Mouse (Mus musculus) naive thymus-derived CD4-positive, alpha-beta T cell, adult 5 months (primary cell): ENCODE results near the gene Ppp1r12c. TPM values are rescaled to one million over a fixed set of nuclear protein-coding genes. Genes with fewer than 3 reads are reported as not detected.

Source experiments
- polyA plus RNA-seq: library from polyadenylated mRNA; unstranded; fragments of 100-300 nt; shearing (Covaris generic); gene quantifications from one replicate; pipeline ENCODE4 v1.2.1, GENCODE M21; 2017

Gene Ppp1r12c
- polyA plus RNA-seq, result 302 TPM

DNA sequence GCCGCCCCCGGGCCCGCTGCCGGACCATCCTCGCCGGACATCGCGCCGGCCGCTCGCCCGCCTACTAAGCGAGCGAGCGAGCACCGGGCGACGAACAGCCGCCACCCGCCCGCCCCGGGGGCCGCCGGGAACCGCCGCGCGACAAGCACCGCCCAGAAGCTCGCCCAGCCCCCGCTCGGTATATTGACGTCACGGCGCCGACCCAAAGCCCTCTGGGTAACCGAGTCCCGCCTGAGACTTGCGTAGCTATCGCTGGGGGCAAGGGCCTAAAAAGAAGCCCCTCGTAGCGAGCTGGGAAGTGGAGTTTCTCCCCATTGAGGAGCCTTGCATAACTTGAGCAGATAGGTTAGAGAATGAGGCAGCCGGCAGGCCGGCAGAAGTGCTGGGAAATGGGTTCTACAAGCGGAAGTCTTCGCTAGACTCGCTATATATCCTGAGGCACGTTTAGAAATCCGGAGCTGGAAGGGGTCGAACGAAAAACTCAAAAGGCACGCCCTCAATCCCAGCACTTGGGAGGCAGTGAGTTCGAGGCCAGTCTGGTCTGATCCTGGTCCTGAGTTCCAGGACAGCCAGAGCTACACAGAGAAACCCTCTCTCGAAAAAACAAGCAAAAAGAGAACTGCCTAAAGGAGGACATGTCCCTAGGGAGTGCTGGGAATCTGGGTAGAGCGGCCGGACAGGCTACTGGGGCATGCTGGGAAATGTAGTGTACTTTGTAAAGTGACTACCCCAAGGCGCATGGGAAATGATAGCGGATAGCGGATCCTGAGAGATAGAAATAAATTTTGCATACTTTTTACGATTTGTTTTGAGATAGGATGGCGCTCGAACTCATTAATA lies at the start of gene Ppp1r12c:
Gene Ppp1r12c, minus strand, starts transcription at position 123 of the 840 bp plus-strand sequence.

DNA sequence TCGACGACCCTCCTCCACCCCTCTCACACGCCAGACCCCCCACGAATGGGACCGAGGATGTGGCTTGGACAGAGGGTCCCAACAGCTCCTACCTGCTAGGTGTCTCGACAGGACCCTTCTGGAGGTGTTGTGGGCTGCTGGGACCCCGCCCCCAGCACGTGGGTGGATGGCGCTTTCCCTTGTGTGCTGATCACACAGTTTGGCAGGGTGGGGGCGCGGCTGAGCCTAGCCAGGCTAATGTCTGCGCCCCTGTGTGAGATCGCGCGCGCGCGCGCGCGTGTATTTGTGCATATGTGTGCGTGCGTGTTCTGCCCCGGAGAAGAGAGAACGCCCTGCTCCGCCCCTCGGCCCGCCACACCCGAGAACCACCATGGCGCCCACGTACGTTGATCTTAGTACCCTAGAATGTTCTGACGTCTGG lies 45.8 kb upstream of the Ppp1r12c start, which contains the start of gene Syt5:
Gene Syt5, minus strand, starts transcription at position 321 of the 421 bp plus-strand sequence.

DNA sequence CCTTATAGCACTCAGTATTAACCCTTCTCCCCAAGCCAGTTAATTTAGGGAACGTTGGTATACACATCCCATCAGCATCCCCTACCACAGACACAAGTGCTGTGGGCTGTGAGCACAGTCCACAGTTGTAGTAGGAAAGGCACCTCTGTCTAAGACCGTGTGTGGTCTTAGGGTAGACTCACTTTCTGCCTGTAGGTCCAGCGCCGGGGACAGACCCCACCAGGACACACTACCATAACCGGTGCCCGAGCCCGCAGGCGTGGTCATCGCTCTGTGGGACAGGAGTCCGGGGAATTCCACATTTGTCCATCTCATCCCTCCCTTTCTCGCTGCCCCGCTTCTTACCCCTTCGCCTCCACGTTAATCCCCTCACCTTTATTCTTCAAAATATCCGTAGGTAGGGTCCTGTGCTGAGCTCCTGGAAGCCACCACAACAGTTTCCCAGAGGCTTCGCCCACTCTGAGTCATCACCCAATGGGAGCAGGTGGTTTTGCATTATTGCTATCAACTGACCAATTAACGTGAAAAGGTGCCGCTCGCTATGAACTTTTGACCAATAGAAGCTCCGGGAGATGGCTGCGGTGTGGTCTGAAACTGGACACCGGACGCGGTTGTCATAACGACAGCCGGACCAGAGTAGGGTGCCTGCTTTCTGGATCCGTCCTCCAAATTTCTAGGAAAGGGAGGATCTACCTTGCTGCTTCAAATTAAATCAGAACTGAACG lies 30.7 kb upstream of the Ppp1r12c start, which contains the start of gene Dnaaf3:
Gene Dnaaf3, minus strand, starts transcription at position 449 of the 725 bp plus-strand sequence.

DNA sequence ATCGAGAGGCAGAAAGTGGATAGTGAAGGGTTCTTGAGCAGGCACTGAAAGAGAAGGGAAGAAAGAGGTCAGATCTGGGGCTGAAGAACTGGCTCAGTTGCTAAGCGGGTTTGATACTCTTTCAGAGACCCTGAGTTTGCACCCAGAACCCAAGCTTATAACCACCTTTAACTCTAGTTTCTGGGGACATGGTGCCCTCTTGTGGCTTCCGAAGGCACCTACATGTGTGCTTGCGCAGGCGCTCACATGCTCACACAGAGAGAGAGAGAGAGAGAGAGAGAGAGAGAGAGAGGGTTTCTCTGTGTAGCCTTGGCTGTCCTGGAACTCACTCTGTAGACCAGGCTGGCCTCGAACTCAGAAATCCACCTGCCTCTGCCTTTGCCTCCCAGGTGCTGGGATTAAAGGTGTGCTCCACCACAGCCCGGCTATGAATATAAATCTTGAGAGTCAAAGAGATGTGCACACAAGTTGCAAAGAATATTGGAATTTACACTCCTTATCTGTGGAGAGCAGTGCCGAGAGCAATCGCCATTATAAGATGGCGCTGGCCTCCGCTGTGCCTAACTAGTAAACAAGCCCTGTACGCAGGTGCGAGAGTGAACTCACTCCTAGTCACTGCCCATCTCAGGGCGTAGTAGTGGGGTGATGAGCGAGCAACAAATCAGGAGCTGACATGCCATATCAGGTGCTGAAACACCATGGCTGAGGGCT lies 22.9 kb upstream of the Ppp1r12c start, which contains the start of gene Tnni3:
Gene Tnni3, minus strand, starts transcription at position 18 of the 711 bp plus-strand sequence.

DNA sequence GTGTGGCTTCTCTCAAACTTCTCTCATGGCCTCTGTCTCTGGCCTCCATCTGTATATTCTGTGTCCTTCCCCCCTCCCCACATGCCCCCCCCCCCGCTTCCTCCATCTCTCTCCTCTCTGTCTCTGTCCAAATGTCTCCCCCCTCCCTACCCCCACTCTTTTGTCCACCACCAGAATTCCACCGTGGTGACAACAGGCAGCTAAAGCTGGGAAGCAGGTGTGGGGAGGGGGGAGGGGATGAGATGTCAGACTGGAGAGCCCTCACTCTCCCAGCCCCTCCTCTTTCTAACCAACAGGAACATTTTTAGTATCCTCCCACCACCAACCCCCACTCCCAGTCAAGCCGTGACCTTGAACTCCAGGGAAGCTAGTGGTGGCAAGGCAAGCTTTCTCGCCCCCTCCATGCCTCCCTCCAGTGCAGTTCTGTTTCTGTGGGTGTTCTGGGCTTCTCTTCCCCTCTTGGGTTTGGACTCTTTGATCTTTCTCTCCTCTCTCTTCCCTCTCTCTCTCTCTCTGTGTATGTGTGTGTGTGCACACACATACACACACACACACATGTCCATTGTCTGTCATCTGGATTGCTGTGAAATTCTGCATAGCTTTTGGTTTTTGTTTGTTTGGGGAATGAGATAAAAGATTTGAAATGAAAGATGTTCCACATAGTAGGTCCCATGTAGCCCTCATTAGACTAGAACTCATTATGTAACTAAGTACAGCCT lies 15.0 kb upstream of the Ppp1r12c start, which contains the start of gene Tnnt1:
Gene Tnnt1, minus strand, starts transcription at position 51 of the 719 bp plus-strand sequence.

DNA sequence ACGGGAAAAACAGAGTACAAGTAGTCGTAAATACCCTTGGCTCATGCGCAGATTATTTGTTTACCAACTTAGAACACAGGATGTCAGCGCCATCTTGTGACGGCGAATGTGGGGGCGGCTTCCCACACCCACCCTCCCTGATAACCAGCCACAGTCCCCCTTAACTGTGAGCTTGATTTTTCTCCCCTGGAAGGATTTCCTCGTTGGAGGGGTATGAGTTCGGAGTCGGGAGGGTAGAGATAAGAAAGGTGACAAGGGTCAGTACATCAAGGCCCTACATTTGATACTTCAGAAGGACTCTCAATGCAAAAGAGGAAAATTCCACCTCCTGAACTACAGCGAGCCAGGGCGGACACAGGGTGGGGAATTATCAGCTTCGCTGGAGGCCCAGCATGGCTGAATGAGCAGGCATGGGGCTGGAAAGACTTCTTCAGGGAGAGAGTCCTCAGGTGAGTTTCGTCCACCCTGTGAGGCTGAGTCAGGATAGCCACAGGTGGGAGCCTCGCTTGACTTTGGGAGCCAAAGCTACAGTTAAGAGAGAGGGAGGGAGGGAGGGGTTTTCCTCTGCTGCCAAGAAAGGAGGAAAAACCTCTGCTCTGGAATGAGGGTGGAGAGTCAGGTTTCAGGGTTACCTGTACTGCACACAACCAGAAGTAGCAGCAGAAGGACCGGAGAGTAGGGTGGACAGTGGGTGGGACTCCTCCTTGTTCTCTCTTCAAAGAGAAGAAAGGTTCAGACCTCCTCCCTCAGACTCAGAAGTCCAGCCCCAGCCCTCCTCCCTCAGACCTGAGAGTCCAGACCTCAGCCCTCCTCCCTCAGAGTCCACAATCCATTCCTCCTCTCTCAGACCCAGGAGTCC lies 40.7 kb downstream of the Ppp1r12c start, which contains the start of gene Eps8l1:
Gene Eps8l1, plus strand, starts transcription at position 99 of the 859 bp plus-strand sequence.

DNA sequence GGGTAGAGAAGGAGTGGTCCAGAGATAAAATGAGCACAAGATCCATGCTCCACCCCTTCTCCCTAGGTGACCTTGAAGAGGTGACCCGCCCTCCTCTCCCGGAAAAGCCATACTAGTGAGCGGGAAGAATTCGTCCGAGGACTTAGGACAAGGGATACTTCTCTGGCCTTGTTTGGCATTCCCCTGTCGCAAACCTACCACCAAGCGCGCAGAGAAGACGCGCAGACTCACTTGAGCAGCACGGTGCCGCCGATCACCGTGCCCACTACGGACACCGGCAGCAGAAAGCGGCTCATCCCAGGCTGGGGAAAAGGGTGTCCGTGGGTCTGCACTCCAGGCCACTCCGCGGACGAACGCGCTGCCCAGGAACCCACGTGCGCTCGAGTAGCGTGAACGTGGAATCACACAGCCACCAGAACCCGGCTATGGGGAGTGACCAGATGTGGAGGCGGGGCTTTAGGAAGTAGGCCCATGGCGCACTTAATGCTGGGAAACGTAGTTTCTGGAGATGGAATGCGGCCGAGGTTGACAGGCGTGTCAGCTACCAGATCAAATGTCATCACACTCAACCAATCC lies 56.2 kb downstream of the Ppp1r12c start, which contains the start of gene Rdh13:
Gene Rdh13, minus strand, starts transcription at position 434 of the 576 bp plus-strand sequence.

Other genes with a start within 250 kb of the Ppp1r12c start
- not detected for gene Ncr1, start 164.0 kb downstream of the Ppp1r12c start, polyA plus RNA-seq
- gene Gp6, start 103.9 kb downstream of the Ppp1r12c start, polyA plus RNA-seq, result not detected
- 5.1 TPM for gene Rdh13, start 56.0 kb downstream of the Ppp1r12c start, polyA plus RNA-seq
- 11.5 TPM for gene Eps8l1, start 41.0 kb downstream of the Ppp1r12c start, polyA plus RNA-seq
- gene Tnnt1, start 14.7 kb upstream of the Ppp1r12c start, polyA plus RNA-seq, result 6.2 TPM
- not detected for gene Tnni3, start 22.5 kb upstream of the Ppp1r12c start, polyA plus RNA-seq
- gene Dnaaf3, start 30.8 kb upstream of the Ppp1r12c start, polyA plus RNA-seq, result 0.17 TPM
- gene Syt5, start 45.9 kb upstream of the Ppp1r12c start, polyA plus RNA-seq, result not detected
- not detected for gene Ptprh, start 102.4 kb upstream of the Ppp1r12c start, polyA plus RNA-seq
- 16.4 TPM for gene Tmem86b, start 129.7 kb upstream of the Ppp1r12c start, polyA plus RNA-seq
- gene Ppp6r1, start 157.3 kb upstream of the Ppp1r12c start, polyA plus RNA-seq, result 282 TPM
- gene Hspbp1, start 183.4 kb upstream of the Ppp1r12c start, polyA plus RNA-seq, result 76.5 TPM
- gene Brsk1, start 188.9 kb upstream of the Ppp1r12c start, polyA plus RNA-seq, result not detected
- gene Tmem150b, start 223.6 kb upstream of the Ppp1r12c start, polyA plus RNA-seq, result not detected
- 37.1 TPM for gene Kmt5c, start 238.4 kb upstream of the Ppp1r12c start, polyA plus RNA-seq